Mouse (Mus musculus) induced T-regulatory cell, adult 2 months (primary cell): ENCODE data around the gene Zfand6.

Experiments used
- DNase-seq: peaks from one replicate; pipeline ENCODE4 v3.0.0-alpha.2; 2012; ENCODE audit warnings: low read depth

Gene Zfand6

GRCm38 (mm10) chr7:84651303-84651986 lies 38.3 kb downstream of the Zfand6 start:
- DNase-seq = no peak

DNA sequence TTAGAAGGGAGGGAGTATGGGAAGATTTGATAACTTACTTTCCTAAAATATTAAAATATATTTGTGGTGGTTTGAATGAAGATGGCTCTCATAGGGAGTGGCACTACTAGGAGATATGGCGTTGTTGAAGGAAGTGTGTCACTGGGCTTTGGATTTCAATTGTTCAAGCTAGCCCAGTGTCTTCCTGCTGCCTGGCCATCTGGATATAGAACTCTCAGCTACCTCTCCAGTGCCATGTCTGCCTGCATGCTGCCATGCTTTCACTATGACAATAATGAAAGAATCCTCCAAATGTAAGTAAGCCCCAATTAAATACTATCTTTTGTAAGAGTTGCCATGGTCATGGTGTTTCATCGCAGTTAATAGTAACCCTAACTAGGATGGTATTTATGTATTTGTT lies 40.7 kb downstream of the Zfand6 start:
- DNase-seq = no peak

GRCm38 (mm10) chr7:84646256-84646655 lies 43.5 kb downstream of the Zfand6 start:
- DNase-seq = no peak

- no peak for DNase-seq
These were observed 46.3 kb downstream of the Zfand6 start for GRCm38 (mm10) chr7:84643270-84643998.

DNA sequence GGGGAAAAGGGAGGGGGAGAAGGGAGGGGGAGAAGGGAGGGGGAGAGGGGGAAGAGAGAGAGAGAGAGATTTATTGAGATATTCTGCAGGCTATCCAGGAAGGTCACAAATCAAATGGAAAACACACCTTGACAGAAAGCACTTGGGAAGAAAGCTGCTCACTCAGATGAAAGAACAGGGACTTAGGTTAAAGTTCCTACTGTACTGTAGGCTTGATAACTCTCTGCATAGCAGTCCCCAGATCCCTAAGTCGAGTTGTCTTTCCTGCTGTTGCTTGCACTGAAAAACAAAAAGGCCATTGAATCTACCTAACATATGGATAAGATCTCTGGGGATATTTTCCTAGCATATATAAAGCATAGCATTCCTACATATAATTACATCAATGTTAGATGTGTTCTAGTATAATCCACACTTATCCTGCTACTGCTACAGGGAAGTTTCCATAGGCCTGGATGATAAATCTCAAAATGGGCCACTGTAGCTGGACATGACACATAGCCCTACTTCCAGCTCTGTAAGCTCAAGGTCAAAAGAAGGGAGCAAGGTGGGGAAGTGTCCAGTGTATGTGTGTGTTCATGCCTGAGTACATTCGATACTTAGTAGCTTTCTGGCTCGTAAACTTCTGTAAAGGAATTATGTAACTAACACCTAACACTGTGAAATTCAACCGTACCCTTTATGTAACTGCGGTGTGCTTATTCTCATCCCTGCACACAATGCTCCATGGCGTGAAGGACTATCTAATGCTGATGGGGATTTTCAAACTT lies 47.4 kb downstream of the Zfand6 start:
- DNase-seq = no peak

DNA sequence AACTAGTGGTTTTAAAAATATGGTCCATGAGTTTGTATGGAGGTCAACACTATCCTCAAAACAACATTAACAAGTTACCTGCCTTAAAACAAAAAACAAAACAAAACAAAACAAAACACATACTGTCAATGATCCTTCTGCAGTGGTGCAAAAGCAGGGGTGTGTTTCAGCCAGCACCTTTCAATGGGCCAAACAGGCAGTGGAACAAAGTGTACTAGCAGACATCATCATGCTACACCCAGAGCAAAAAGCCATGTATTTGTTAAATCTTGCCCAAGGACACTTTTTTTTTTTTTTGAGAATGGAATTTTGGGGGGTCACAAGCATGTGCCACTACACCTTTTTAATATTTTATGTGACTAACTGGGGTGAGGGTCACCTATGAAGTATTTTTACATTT lies 52.8 kb downstream of the Zfand6 start:
- DNase-seq = no peak

DNA sequence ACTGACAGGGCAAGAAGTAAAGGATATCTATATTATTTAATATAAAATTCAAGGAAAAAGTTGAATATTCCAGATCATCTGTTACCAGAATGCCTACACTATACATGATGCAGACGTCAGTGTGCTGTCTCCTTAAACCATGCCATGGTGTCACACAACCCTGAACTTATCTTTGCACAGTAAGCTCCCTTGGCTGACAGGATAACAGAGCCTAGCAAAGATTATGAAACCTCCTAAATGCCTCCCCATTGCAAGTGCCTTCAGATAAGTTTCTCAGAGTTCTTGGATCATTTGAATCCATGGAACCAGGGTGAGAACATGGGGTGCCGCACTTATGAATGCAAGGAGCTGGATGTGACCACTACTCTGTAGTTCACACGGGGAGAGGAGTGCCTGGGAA lies 57.9 kb downstream of the Zfand6 start:
- no peak for DNase-seq

GRCm38 (mm10) chr7:84623718-84624117 lies 66.0 kb downstream of the Zfand6 start:
- DNase-seq = no peak

DNA sequence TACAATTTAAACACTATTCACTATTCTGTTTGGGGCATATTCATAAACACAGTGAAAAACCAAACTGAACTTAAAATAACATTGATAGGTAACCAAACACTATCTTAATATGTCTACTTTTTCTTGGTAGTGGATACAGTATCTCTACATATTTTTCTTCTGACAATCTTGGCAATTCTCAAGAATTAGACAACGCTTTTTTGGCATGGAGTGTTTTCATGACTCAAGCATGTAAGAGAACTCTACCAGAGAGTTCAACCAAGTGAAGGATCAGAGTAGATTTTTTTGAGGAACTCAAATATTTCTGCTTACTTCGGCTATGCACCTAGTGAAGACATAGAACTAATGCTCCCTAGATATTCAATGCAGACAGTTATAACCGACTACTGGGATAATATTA lies 68.8 kb downstream of the Zfand6 start:
- no peak for DNase-seq

GRCm38 (mm10) chr7:84618951-84619350 lies 70.8 kb downstream of the Zfand6 start:
- DNase-seq = no peak

GRCm38 (mm10) chr7:84612445-84612844 lies 77.3 kb downstream of the Zfand6 start:
- DNase-seq = peak; percentile 12

GRCm38 (mm10) chr7:84611609-84612008 lies 78.2 kb downstream of the Zfand6 start:
- no peak for DNase-seq

DNA sequence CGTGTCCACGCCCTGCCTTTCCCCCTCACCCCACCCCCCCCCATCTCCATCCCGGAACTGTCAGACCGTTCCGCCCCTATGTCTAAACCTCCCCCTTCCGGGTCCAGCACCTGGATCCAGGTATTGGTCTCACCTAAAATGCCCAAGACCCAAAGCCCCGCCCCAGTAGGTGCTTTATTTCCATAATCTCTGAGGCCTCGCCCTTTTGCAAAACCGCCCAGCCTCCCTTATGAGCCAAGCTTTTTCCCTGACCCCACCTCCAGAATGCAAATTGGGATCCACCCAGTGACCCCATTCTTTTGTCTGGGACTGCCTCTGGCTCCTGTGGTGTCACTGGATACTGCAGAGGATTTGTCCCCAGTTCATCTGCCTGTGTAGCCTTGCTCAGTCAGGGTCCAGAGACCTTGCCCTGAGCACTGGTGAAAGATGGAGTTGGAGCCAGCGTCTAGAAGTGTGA lies 83.4 kb downstream of the Zfand6 start, which contains the start of gene Fah:
Gene Fah, minus strand, starts transcription at position 430 of the 457 bp plus-strand sequence.
- DNase-seq = peak; percentile 61

DNA sequence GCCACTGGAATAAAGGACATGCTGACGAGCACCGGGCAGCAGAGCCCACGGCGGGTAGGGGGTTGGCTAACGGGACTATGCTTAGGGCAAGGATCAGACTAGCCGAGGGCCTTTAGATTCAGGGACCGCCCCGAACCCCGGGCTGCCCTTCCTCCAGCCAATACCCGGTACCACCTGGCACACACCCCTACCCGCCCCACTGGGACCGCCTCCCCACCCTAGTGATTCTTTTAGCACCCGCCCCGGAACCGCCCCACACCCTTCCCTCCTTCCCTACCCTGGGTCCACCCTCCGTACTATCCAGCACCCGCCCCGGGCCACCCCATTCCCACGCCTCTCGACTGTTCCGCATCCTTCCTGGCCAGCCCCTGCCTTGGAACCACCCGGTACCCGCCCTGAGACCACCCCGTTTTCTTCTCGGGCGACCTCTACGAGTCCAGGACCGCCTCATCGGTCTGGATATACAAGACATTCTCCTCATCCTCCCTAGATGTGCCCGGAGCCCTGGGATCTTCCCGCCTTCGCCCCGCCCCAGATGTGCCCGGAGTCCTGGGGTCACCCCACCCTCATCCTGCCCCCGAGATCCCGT lies 84.0 kb downstream of the Zfand6 start:
- DNase-seq = peak; percentile 74

- DNase-seq = peak; percentile 22
These were observed 84.6 kb downstream of the Zfand6 start for GRCm38 (mm10) chr7:84605033-84605687.

- peak; percentile 23 for DNase-seq
These were observed 85.3 kb downstream of the Zfand6 start for GRCm38 (mm10) chr7:84604501-84604900.

DNA sequence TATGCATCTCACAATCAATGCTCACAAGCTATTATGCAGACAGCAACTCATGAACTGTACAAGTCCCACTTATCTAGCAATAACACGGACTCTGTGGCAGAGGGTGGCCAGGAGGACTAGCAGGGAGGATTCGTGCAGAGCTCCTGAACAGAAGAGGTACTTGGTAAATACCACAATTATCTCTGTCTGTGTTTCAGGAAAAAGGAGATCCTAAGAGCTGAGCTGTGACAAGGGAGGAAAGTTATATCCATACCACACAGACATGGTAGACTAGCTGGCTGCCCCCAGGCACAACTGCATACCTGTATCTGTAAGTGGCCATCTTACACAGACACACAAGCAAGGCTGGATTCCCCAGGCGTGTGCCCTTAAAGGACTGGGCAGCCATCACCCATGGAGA lies 88.4 kb downstream of the Zfand6 start:
- no peak for DNase-seq

- no peak for DNase-seq
These were observed 89.1 kb downstream of the Zfand6 start for GRCm38 (mm10) chr7:84600631-84601030.

- DNase-seq = no peak
These were observed 93.1 kb downstream of the Zfand6 start for GRCm38 (mm10) chr7:84596633-84597032.

- no peak for DNase-seq
These were observed 93.8 kb downstream of the Zfand6 start for GRCm38 (mm10) chr7:84596002-84596401.

DNA sequence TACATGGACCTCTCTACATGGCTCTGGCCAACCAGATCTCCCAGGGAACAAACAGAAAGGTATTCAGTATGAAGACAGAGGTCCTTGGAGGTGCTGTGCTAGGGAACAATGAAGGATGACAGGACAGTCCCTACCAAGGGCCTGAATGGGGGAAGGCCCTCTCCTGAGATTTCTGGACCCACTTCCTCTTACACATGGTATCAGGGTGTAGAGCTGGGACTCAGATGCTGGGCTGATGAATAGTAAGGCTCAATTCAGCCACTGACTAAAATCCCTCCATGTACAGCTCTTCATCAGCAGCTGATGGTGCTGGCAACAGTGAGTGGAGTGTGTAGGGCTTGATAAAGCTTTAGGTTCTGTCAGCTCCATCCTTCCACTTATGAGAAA lies 94.8 kb downstream of the Zfand6 start:
- DNase-seq = no peak
